Mouse (Mus musculus): ENCODE results near the gene Sirt6.

GRCm38 (mm10) chr10:81593223-81593622 is 34.4 kb downstream of the Sirt6 start:
- TF ChIP-seq CTCF (IDR thresholded peaks at IDR 0.05; ENCODE audit: low read depth) = no peak
- no peak for TF ChIP-seq EP300 (IDR thresholded peaks at IDR 0.05; ENCODE audit: low read depth)
